Mouse (Mus musculus) lung, adult 2 months (tissue): ENCODE results near the gene Sncb.

Experiments
- CTCF ChIP-seq: fragments of 200-500 bp; IDR thresholded peaks from 2 replicates; pipeline ENCODE4 v1.5.1; 2011; ENCODE audit warnings: mild to moderate bottlenecking, low read length, control low read depth; ENCODE audit not compliant: insufficient read depth
- POLR2A ChIP-seq: fragments of 200-500 bp; IDR thresholded peaks from 2 replicates; pipeline ENCODE4 v1.6.1; 2011; ENCODE audit warnings: low read depth, mild to moderate bottlenecking, control low read depth, low read length, borderline replicate concordance; ENCODE audit errors: extremely low read depth

- TF ChIP-seq CTCF (no peak), POLR2A (no peak)
These were observed 27.7 kb upstream of the Sncb start for GRCm38 (mm10) chr13:54794002-54794577.
